Mouse (Mus musculus): ENCODE measurements around the gene Sccpdh. TPM values are rescaled to one million over a fixed set of nuclear protein-coding genes. Genes with fewer than 3 reads are reported as not detected.
"Not testable (repeated sequence)": the region's sequence is repeated elsewhere in the genome, so short reads cannot be mapped to it uniquely, and the experiment has no call there.

Sccpdh gene
- polyA plus RNA-seq, 1 experiment from 2014 or later = 73.1 TPM

- no peaks in the 10 kb centered on the region for H3K9me3 ChIP-seq (replicated peaks)
- 90% methylated on average over 2 of the region's 2 CpGs for WGBS
- no peak overlapping the region for H3K4me2 ChIP-seq
- no peaks in the 10 kb centered on the region for H3K4me1 ChIP-seq
- no peak overlapping the region for H3K27ac ChIP-seq
- H3K4me3 ChIP-seq (replicated peaks) = no peak overlapping the region
- H3K36me3 ChIP-seq = peaks cover 79% of the 10 kb centered on the region
- H3K27me3 ChIP-seq = no peaks in the 10 kb centered on the region
- no peak for ATAC-seq (replicated peaks; ENCODE audit: low FRiP score)
- no peak overlapping the region for H3K9ac ChIP-seq
Measured at GRCm38 (mm10) chr1:179677031-179677430, 9.0 kb downstream of the Sccpdh start.

DNA sequence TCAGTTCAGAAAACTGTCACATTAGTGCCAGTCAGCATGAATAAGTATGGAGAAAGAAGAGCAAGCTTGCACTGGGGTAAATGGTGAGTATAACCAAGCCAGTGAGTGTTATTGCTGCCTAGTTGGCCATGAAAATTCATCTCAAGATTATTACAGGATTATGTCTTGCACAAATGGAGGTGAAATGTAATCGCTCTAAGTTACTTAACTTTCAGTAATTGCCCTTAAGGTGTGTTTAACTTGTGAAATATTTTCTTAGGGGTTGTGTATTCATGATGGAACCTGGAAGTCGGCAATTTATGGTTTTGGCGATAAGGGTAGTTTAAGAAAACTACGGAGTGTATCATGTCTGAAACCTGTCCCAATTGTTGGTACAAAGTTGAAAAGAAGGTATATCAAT, 11.3 kb downstream of the Sccpdh start:
- Histone ChIP-seq H3K9me3 (replicated peaks) (no peaks in the 10 kb centered on the region), H3K36me3 (peaks cover 76% of the 10 kb centered on the region)
- ATAC-seq (replicated peaks; ENCODE audit: low FRiP score) = no peak

DNA sequence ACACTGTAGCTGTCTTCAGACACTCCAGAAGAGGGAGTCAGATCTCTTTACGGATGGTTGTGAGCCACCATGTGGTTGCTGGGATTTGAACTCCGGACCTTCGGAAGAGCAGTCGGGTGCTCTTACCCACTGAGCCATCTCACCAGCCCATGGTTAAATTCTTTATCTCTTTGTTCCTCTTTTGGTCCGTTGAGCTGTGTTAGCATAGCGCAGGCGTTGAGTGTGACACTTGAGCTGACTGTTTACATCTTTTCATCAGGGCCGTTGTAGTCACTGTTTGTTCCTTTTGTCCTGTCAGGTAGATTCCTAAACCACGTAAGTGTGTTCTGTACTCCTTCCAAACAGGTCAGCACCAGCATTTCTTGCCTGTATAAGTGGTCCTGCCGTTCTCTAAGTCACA, 14.7 kb downstream of the Sccpdh start:
- H3K9ac ChIP-seq; H3K4me1 ChIP-seq; H3K27ac ChIP-seq; H3K4me2 ChIP-seq; H3K4me3 ChIP-seq (replicated peaks); H3K9me3 ChIP-seq (replicated peaks); ATAC-seq (replicated peaks; ENCODE audit: low FRiP score); H3K27me3 ChIP-seq: not testable (repeated sequence)
- peaks cover 82% of the 10 kb centered on the region for H3K36me3 ChIP-seq
- 88% methylated on average over 10 of the region's 10 CpGs for WGBS

More for the DNA sequence above, 11.3 kb downstream of the Sccpdh start:
- Histone ChIP-seq H3K4me3 (replicated peaks) (no peak overlapping the region), H3K27me3 (no peaks in the 10 kb centered on the region), H3K9ac (no peak overlapping the region), H3K27ac (no peak overlapping the region), H3K4me1 (no peaks in the 10 kb centered on the region), H3K4me2 (no peak overlapping the region)
- 94% methylated on average over 4 of the region's 4 CpGs for WGBS

DNA sequence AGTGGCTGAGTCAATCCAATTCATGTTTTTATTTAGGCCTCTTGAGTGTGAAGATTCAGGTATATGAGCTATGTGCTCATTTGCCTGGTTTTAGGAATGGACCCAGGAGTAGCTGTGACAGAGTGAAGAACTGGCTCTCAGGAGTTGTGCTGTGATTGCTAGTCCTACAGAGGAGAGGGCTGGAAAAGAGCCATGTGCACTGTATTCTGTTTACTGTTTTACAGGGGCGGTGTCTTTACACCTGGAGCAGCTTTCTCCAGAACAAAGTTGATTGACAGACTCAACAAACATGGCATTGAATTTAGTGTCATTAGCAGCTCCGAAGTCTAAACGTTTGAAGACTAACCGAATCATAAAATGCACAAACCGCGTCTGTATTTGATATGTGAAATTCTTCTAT, 18.3 kb downstream of the Sccpdh start:
- Histone ChIP-seq H3K9ac (no peak overlapping the region), H3K4me3 (replicated peaks) (no peak overlapping the region), H3K36me3 (peaks cover 65% of the 10 kb centered on the region), H3K9me3 (replicated peaks) (no peaks in the 10 kb centered on the region), H3K4me2 (no peak overlapping the region), H3K27ac (no peak overlapping the region), H3K27me3 (no peaks in the 10 kb centered on the region), H3K4me1 (no peaks in the 10 kb centered on the region)
- WGBS = 88% methylated on average over 6 of the region's 6 CpGs
- no peak for ATAC-seq (replicated peaks; ENCODE audit: low FRiP score)

- Histone ChIP-seq H3K9ac (no peak overlapping the region), H3K36me3 (peaks cover 61% of the 10 kb centered on the region), H3K9me3 (replicated peaks) (no peaks in the 10 kb centered on the region), H3K4me2 (no peak overlapping the region), H3K27ac (no peak overlapping the region), H3K4me1 (no peaks in the 10 kb centered on the region), H3K4me3 (replicated peaks) (no peak overlapping the region), H3K27me3 (no peaks in the 10 kb centered on the region)
- WGBS = 76% methylated on average over 5 of the region's 5 CpGs
- ATAC-seq (replicated peaks; ENCODE audit: low FRiP score) = no peak
Measured at GRCm38 (mm10) chr1:179686781-179687180, 18.8 kb downstream of the Sccpdh start.

GRCm38 (mm10) chr1:179687305-179687704, 19.3 kb downstream of the Sccpdh start:
- H3K9me3 ChIP-seq (replicated peaks) = no peaks in the 10 kb centered on the region
- H3K9ac ChIP-seq = no peak overlapping the region
- H3K4me3 ChIP-seq (replicated peaks) = no peak overlapping the region
- H3K4me1 ChIP-seq = no peaks in the 10 kb centered on the region
- no peak for ATAC-seq (replicated peaks; ENCODE audit: low FRiP score)
- no peak overlapping the region for H3K4me2 ChIP-seq
- no peak overlapping the region for H3K27ac ChIP-seq
- peaks cover 56% of the 10 kb centered on the region for H3K36me3 ChIP-seq
- no peaks in the 10 kb centered on the region for H3K27me3 ChIP-seq
- 87% methylated on average over 1 of the region's 1 CpGs for WGBS

- Histone ChIP-seq H3K4me3 (replicated peaks) (no peak overlapping the region), H3K9ac (no peak overlapping the region), H3K36me3 (peaks cover 52% of the 10 kb centered on the region), H3K9me3 (replicated peaks) (no peaks in the 10 kb centered on the region), H3K4me1 (no peaks in the 10 kb centered on the region), H3K27me3 (no peaks in the 10 kb centered on the region), H3K4me2 (no peak overlapping the region), H3K27ac (no peak overlapping the region)
- 99% methylated on average over 3 of the region's 3 CpGs for WGBS
- ATAC-seq (replicated peaks; ENCODE audit: low FRiP score) = no peak
Measured at GRCm38 (mm10) chr1:179687966-179688365, 20.0 kb downstream of the Sccpdh start.

- H3K4me1 ChIP-seq = no peaks in the 10 kb centered on the region
- no peak overlapping the region for H3K27ac ChIP-seq
- 87% methylated on average over 6 of the region's 6 CpGs for WGBS
- no peak for ATAC-seq (replicated peaks; ENCODE audit: low FRiP score)
- no peaks in the 10 kb centered on the region for H3K9me3 ChIP-seq (replicated peaks)
- H3K4me2 ChIP-seq = no peak overlapping the region
- no peak overlapping the region for H3K4me3 ChIP-seq (replicated peaks)
- peaks cover 48% of the 10 kb centered on the region for H3K36me3 ChIP-seq
- H3K9ac ChIP-seq = no peak overlapping the region
- H3K27me3 ChIP-seq = no peaks in the 10 kb centered on the region
Measured at GRCm38 (mm10) chr1:179688415-179688814, 20.4 kb downstream of the Sccpdh start.

DNA sequence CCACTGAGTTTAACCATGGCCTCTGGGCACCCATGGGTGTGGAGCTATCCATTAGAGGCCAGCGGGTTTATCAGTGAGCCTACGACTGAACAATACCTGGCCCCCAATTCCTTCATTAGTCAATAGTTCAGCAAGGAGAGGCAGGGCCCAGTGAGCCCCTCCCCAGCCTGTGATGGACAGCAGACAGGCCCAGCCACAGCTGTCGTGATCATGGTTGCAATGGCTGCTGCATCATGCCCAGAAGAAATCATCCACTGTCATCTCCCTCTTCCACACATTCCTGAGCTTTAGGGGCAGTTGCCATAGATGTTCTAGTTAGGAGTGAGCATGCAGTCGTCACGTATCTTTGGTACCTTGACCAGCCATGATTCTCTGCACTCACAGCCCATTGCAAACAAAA, 20.9 kb downstream of the Sccpdh start:
- ATAC-seq (replicated peaks; ENCODE audit: low FRiP score) = no peak
- no peaks in the 10 kb centered on the region for H3K9me3 ChIP-seq (replicated peaks)
- H3K9ac ChIP-seq = no peak overlapping the region
- no peaks in the 10 kb centered on the region for H3K4me1 ChIP-seq
- no peak overlapping the region for H3K4me2 ChIP-seq
- peaks cover 43% of the 10 kb centered on the region for H3K36me3 ChIP-seq
- no peak overlapping the region for H3K27ac ChIP-seq
- no peak overlapping the region for H3K4me3 ChIP-seq (replicated peaks)
- WGBS = 88% methylated on average over 5 of the region's 5 CpGs
- no peaks in the 10 kb centered on the region for H3K27me3 ChIP-seq

DNA sequence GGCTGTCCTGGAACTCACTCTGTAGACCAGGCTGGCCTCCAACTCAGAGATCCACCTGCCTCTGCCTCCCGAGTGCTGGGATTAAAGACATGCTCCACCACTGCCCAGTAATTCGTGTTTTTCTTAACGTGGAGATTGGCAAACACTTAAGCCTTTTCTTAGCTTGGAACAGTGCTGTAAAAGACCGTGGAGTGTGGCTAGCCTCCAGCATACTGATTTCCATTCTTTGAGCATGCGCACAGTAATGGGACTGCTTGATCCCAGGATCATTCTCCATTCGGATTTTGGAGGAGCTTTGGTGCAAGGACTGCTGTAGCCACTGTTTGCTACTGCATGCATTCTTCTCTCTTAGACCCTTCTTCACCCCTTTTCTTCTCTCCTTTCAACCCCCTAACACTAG, 21.5 kb downstream of the Sccpdh start:
- no peaks in the 10 kb centered on the region for H3K4me1 ChIP-seq
- no peak overlapping the region for H3K4me2 ChIP-seq
- no peak overlapping the region for H3K9ac ChIP-seq
- no peak overlapping the region for H3K4me3 ChIP-seq (replicated peaks)
- no peaks in the 10 kb centered on the region for H3K27me3 ChIP-seq
- ATAC-seq (replicated peaks; ENCODE audit: low FRiP score) = no peak
- 81% methylated on average over 6 of the region's 6 CpGs for WGBS
- peaks cover 39% of the 10 kb centered on the region for H3K36me3 ChIP-seq
- H3K9me3 ChIP-seq (replicated peaks) = no peaks in the 10 kb centered on the region
- H3K27ac ChIP-seq = no peak overlapping the region

GRCm38 (mm10) chr1:179704150-179704549, 36.1 kb downstream of the Sccpdh start:
- no peak overlapping the region for H3K4me3 ChIP-seq (replicated peaks)
- H3K27me3 ChIP-seq = no peaks in the 10 kb centered on the region
- 60% methylated on average over 3 of the region's 3 CpGs for WGBS

GRCm38 (mm10) chr1:179705154-179705553, 37.1 kb downstream of the Sccpdh start:
- no peak overlapping the region for H3K4me2 ChIP-seq
- no peaks in the 10 kb centered on the region for H3K27me3 ChIP-seq
- no peak for ATAC-seq (replicated peaks; ENCODE audit: low FRiP score)
- no peaks in the 10 kb centered on the region for H3K9me3 ChIP-seq (replicated peaks)
- 93% methylated on average over 6 of the region's 6 CpGs for WGBS
- H3K36me3 ChIP-seq = no peaks in the 10 kb centered on the region
- no peak overlapping the region for H3K9ac ChIP-seq
- H3K4me3 ChIP-seq (replicated peaks) = no peak overlapping the region
- no peak overlapping the region for H3K27ac ChIP-seq
- no peaks in the 10 kb centered on the region for H3K4me1 ChIP-seq

More at GRCm38 (mm10) chr1:179704150-179704549, 36.1 kb downstream of the Sccpdh start:
- no peak overlapping the region for H3K27ac ChIP-seq
- no peak overlapping the region for H3K4me2 ChIP-seq
- no peak for ATAC-seq (replicated peaks; ENCODE audit: low FRiP score)
- no peak overlapping the region for H3K9ac ChIP-seq
- H3K9me3 ChIP-seq (replicated peaks) = no peaks in the 10 kb centered on the region
- no peaks in the 10 kb centered on the region for H3K4me1 ChIP-seq
- no peaks in the 10 kb centered on the region for H3K36me3 ChIP-seq

- no peaks in the 10 kb centered on the region for H3K36me3 ChIP-seq
- no peaks in the 10 kb centered on the region for H3K9me3 ChIP-seq (replicated peaks)
- no peak overlapping the region for H3K9ac ChIP-seq
- H3K4me2 ChIP-seq = no peak overlapping the region
- WGBS = 75% methylated on average over 6 of the region's 6 CpGs
- H3K27ac ChIP-seq = no peak overlapping the region
- H3K27me3 ChIP-seq = no peaks in the 10 kb centered on the region
- ATAC-seq (replicated peaks; ENCODE audit: low FRiP score) = no peak
- no peaks in the 10 kb centered on the region for H3K4me1 ChIP-seq
- no peak overlapping the region for H3K4me3 ChIP-seq (replicated peaks)
Measured at GRCm38 (mm10) chr1:179709390-179709789, 41.4 kb downstream of the Sccpdh start.

Data from kidney, embryonic 15.5 days (tissue).